Mouse (Mus musculus) regulatory T cell (primary cell): ENCODE results near the gene Saa2.

Experiments used
- in situ Hi-C: fragments of 300-600 bp; cut with MboI, MseI; formaldehyde crosslinking; loops from one replicate; pipeline ENCODE4 v1.15.1; 2025; ENCODE audit warnings: high pct_unique_total_duplicates

Saa2 gene

DNA sequence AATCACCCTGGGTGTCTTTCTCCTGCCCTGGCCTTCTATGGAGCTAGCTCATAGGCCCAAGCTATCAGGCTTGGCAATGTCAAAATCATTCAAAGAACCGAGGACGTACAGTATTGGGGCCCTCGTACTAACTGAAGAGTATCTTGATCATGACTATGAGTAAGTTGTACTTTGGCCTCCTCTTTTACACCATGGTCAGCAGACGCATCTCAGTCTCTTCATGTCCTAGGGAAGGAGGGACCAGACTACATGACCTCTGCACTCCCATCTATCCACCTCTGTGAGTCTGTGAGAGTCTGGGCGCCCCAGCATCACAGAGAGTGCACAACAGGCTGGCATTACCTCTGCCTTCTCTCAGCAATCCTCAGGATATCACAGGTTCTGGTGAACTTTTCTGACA is 11.0 kb downstream of the Saa2 start:
- in situ Hi-C loops = no loop called here

DNA sequence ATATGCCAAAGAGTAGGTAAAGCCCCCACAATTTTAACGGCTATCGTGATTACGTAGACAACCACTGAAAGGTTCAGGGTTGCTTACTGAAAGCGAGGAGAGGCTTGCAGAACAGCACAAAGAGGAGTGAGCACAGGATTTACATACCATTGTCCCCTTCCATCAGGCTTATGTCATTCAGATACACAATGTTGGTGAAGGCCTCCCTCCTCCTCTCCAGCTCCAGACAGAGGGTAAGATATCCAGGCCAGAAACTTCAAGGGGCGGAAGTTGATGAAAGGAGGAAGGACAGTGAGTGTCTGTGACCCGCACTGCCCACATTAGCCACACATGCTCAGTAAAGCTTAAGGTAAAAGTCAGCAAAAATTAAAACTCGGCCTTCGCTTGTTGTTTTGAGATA is 13.1 kb downstream of the Saa2 start:
- in situ Hi-C loops = no loop called here

DNA sequence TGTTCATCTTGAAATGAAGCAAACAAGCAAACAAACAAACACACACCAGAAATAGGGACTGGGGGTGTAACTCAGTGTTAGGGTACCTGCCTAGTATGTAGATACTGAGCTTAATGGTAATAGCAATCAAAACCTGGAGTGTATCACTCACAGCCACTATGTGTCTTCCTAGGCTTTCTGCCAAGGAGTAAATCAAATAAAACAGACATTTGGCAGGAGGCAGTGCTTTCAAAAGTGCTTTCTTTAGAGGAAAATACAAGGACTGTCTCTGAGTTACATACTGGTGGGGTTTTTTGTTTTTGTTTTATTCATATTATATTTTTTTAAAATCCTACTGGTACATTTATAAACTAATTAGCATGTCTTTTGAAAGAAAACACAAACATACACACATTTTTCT is 15.8 kb downstream of the Saa2 start:
- in situ Hi-C loops = no loop called here

DNA sequence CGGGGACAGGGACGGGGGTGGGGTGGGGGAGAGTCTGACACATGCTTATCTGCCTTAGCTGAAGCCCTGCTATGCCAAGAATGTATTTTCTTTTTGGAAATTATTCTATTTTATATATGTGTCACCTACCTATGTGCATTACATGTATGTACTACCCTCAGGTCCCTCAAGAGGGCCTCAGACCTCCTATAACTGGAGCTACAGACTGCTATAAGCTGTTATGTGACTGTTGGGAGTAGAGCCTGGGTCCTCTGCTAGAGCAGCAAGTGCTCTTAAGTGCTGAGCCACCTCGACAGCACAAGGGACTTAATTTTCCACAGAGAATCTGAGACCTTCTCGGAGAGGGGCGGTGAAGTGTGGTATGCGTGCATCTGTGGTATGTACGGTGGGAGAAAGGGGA is 16.9 kb downstream of the Saa2 start:
- in situ Hi-C loops = no loop called here

DNA sequence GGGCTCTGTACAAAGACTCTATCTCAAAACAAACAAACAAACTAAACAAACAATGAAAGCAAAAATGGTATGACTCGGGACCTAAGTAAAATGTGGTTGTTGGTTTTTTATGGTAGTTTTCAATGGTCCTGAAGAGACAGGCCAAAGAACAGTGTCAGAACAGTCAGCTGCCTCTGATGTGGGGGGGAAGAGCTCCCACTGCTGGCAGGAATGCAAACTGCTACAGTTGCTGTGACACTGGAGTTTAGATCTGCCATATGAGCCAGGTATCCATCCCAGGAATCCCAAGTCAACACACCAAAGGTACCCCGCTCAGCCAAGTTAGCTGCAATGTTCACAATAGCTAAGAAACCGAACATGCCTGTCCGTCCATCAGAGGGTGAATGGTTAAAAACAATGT is 19.1 kb downstream of the Saa2 start:
- in situ Hi-C loops = no loop called here

DNA sequence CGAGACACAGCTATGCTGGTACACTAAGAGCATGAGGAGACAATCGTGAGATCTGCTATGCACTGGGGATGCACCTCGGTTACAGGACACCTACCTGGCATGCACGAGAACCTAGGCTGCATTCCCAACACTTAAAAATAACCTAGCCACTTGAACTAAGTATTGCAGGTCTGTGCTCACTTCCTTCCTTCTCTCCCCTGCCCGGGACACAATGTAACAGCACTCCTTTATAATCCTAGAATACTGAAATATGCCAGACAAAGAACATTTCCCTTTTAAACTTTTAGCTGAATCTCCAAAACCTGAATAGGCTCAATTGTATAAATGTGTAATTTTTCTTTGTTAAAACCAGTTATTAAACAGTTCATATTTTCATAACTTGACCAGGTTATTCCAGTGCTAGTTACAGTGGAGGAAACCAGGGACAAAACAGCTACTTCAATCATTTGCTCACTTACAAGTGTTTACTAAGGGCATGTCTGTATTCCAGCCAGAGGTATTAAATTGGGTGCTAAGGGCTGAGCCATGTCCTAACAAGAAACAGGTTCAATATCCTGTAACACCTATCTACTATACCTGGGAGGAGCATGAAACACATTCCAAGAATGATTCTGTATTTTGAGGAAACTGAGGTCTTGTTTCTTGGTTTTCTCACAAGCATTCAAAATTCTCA is 37.7 kb downstream of the Saa2 start:
- in situ Hi-C loops = no loop called here

DNA sequence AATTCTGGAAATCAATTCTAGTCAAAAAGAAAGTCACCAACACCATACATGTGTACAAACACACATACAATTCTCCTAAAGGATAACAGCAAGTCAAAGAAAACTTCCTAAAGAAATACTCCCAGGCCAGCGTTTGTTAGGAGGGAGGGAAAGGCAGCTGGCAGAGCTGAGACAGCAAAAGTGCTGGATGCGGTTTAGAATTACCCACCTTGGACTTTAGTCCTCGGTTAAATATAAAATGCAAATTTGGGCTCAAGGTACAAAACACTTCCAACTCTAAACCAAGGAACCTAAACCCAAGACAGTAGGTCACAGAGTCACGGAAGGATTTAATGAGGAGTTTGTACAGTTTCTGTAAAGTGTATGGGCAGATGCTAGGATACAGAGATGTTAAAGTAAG is 42.3 kb downstream of the Saa2 start:
- in situ Hi-C loops = no loop called here

DNA sequence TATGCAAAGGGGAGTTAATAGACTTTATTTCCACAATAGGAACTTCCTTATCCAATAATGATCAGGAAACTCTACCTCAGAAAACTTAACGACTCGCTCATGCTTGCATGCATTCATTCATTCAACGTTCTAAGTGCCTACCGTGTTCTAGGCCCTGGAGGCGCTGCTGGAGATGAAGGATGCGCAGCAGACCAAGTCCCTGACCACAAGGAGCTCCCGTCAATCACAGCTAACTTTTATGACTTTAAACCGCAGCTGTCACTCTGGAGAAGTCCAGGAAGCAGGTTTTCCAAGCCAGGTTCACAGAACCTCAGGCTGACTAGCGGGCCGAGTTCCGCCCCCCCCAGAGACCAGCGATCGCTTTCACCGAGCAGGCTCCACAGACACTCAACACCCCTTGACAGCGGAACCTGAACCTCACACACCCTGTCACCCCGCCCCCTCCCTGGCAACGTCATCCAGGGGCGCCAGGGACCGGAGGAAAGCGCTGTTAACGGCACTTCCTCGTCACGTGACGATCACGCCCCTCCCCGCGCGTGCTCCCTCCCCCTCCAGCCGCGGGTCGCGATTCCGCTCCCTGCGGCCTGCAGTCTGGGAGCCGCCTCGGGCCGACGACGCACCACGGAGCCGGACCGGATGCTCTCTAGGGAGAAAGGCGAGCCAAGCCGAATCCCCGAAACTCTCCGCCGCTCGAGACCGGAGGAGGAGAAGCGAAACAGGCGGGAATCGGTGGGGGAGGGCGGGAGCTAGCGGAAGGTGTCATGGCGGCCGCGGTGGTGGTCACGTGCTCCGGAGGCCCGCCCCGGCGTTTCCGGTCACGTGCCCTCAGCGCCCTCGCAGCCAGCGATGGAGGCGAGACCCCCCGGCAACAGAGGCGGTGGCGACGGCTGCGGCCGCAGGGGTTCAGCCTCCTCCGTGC is 44.0 kb downstream of the Saa2 start, which contains the start of the genes Hps5 and Gtf2h1:
Gene Hps5, minus strand, starts transcription at position 778 of the 919 bp plus-strand sequence.
Gene Gtf2h1, plus strand, starts transcription at position 817 of the 919 bp plus-strand sequence.
- in situ Hi-C loops = no loop called here

DNA sequence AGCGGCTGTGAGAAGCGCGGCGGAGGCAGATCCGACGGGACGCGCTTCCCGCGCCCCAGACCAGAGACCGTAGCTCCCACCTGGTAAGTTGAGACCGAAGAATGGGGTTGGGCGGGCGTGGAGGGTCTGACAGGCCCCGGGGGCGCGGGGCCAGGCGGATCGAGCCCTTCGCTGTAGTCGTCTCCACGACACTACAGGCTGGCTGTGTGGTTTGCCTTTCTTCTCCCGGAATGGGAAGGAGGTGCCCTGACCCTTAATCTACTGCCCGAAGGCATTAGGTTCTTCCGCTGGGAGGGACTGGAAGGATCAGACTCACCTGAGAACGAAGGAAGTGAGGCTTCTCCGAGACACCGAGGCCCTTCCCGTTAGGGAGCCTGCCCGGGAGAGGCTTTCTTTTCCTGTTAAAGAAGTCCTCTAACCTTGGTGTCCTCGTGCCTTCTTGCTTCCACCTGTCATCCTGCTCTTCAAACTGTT is 44.7 kb downstream of the Saa2 start:
- in situ Hi-C loops = no loop called here

DNA sequence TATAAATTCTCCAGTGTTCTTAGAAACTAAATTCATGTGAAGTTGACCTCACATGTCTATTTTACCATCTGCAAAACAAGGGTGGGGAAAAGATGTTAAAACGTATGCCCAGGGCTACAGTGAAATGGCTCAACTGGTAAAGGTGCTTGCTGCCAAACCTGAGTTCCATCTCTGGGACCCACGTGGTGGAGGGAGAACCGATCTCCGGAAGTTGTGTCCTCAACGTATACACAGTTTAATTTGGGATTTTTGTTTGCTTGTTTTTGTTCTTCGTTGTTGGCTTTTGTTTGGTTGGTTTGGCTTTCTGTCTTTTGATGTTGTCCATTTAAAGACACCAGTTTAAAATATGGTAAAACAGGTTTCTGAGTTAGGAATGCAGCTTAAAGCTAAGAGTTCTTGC is 45.2 kb downstream of the Saa2 start:
- in situ Hi-C loops = no loop called here
